Mouse (Mus musculus): Measurements from ENCODE around the gene Pde11a.

GRCm38 (mm10) chr2:76058661-76059467 is 279.7 kb downstream of the Pde11a start:
- TF ChIP-seq CTCF (IDR thresholded peaks at IDR 0.05; ENCODE audit: low read depth, low read length), result no peak
- no peak for TF ChIP-seq POLR2A (IDR thresholded peaks at IDR 0.05; ENCODE audit: extremely low read depth, insufficient read depth, low read length)
